9 mouse cellular contexts compared by ENCODE assay signal in the genomic region with DNA sequence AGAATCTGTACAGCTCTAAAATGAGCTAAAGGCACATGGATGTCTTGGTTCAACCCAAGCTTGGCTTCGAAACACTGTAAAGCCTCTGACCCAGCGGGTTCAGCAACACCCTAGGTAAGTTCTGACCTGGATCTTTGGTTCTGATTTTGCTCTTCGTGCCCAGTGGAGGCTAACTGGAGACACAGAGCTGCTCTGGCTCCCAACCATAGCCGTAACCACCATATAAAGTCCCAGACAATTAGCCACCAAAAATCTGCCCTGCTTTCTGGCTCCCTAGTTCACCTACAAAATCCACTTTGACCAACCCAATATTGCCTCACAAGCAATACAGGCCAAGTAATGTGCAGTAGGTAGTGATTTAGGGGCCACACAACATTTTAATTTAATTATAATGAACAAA. TPM values are rescaled to one million over a fixed set of nuclear protein-coding genes. Genes with fewer than 3 reads are reported as not detected.
DNase-seq lines count a peak whose midpoint lies in the region; ATAC-seq and TF ChIP-seq lines count a peak whose summit lies in the region.
"Had no signal": no experiment of that assay in that cellular context is flagged by ENCODE, and none has a peak within 500 bp of the region (broad histone marks: within the 10 kb centered on the region; RNA-seq: fewer than 3 reads in every experiment).

No protein-coding gene starts in this region.

- H3K27me3 ChIP-seq in kidney, postnatal 0 days (ENCODE audit: insufficient read depth, low read length) = peaks cover 38% of the 10 kb centered on the region
- H3K27me3 ChIP-seq in forebrain, embryonic 11.5 days (ENCODE audit: control insufficient read depth, insufficient read depth, low read length) = peaks cover 80% of the 10 kb centered on the region
- peaks cover 83% of the 10 kb centered on the region for H3K27me3 ChIP-seq in limb, embryonic 12.5 days
- peaks cover 84% of the 10 kb centered on the region for H3K27me3 ChIP-seq in neural tube, embryonic 15.5 days (replicated peaks)

- no peak for ATAC-seq in kidney, postnatal 0 days (replicated peaks; ENCODE audit: low FRiP score, low read depth)
- no peak for ATAC-seq in forebrain, embryonic 11.5 days (replicated peaks; ENCODE audit: low FRiP score)
- ATAC-seq in limb, embryonic 12.5 days (ENCODE audit: insufficient number of reproducible peaks, insufficient read depth, low FRiP score, low TSS enrichment, low read depth) = no peak
- no peak for ATAC-seq in neural tube, embryonic 15.5 days (ENCODE audit: low FRiP score)

- peak overlapping the region; percentile 75 for H3K4me3 ChIP-seq in kidney, postnatal 0 days (replicated peaks; ENCODE audit: low read depth, low read length)
- peak overlapping the region; percentile 66 for H3K4me3 ChIP-seq in forebrain, embryonic 11.5 days (ENCODE audit: low read depth, low read length)
- peak overlapping the region; percentile 73 for H3K4me3 ChIP-seq in limb, embryonic 12.5 days (replicated peaks)
- H3K4me3 ChIP-seq in neural tube, embryonic 15.5 days (replicated peaks) = 0 out of 2 replicates have a peak overlapping the region, but pooled peaks have one; percentile 46

- no peaks in the 10 kb centered on the region for H3K4me1 ChIP-seq in kidney, postnatal 0 days (replicated peaks; ENCODE audit: insufficient read depth, low read length)
- H3K4me1 ChIP-seq in forebrain, embryonic 11.5 days (replicated peaks; ENCODE audit: control insufficient read depth, insufficient read depth, low read length) = no peaks in the 10 kb centered on the region; the same call in 1 of the 2 replicates
- no peaks in the 10 kb centered on the region; the same call in 1 of the 2 replicates for H3K4me1 ChIP-seq in limb, embryonic 12.5 days (replicated peaks)
- H3K4me1 ChIP-seq in neural tube, embryonic 15.5 days = peaks cover 18% of the 10 kb centered on the region

- H3K27ac ChIP-seq in kidney, postnatal 0 days = peak overlapping the region; percentile 91
- H3K27ac ChIP-seq in forebrain, embryonic 11.5 days (ENCODE audit: low read depth, low read length) = no peak overlapping the region
- peak overlapping the region; percentile 97 for H3K27ac ChIP-seq in limb, embryonic 12.5 days
- H3K27ac ChIP-seq in neural tube, embryonic 15.5 days (replicated peaks) = no peak overlapping the region

- whole genome bisulfite sequencing in kidney, postnatal 0 days = 44% methylated on average over 4 of the region's 4 CpGs
- 51% methylated on average over 4 of the region's 4 CpGs for WGBS in forebrain, embryonic 11.5 days
- WGBS in limb, embryonic 12.5 days = 55% methylated on average over 4 of the region's 4 CpGs
- 44% methylated on average over 4 of the region's 4 CpGs for WGBS in neural tube, embryonic 15.5 days

- TF ChIP-seq CTCF in kidney, postnatal 0 days (IDR thresholded peaks at IDR 0.05; ENCODE audit: low read depth) = no peak

- no peaks in the 10 kb centered on the region for H3K9me3 ChIP-seq in kidney, postnatal 0 days (replicated peaks; ENCODE audit: low read length)
- H3K9me3 ChIP-seq in forebrain, embryonic 11.5 days (ENCODE audit: control insufficient read depth, low read length) = no peaks in the 10 kb centered on the region
- H3K9me3 ChIP-seq in limb, embryonic 12.5 days = 0 out of 2 replicates have a peak, but pooled peaks cover 4% of the 10 kb centered on the region
- H3K9me3 ChIP-seq in neural tube, embryonic 15.5 days (replicated peaks) = no peaks in the 10 kb centered on the region
- H3K9me3 ChIP-seq: megakaryocyte, embryonic 14.5 days had no signal

- DNase-seq in kidney, postnatal 0 days (ENCODE audit: low spot score) = no peak
- DNase-seq in kidney, adult 18-20 months = no peak
- DNase-seq in forebrain, embryonic 11.5 days (ENCODE audit: low spot score) = no peak
- no peak for DNase-seq in cerebellum, postnatal 4 days (ENCODE audit: low spot score in 2 of 2)
- no peak for DNase-seq in adrenal gland, postnatal 10 days
- DNase-seq: kidney, adult 11 months had no signal

- peak overlapping the region; percentile 69 for H3K4me2 ChIP-seq in kidney, postnatal 0 days (ENCODE audit: low read length)
- H3K4me2 ChIP-seq in forebrain, embryonic 11.5 days (ENCODE audit: low read depth, low read length, severe bottlenecking) = peak overlapping the region; percentile 41
- H3K4me2 ChIP-seq in limb, embryonic 12.5 days = peak overlapping the region; percentile 59
- peak overlapping the region; percentile 61 for H3K4me2 ChIP-seq in neural tube, embryonic 15.5 days

- H3K36me3 ChIP-seq in kidney, postnatal 0 days (ENCODE audit: insufficient read depth, low read length) = no peaks in the 10 kb centered on the region
- H3K36me3 ChIP-seq in forebrain, embryonic 11.5 days (ENCODE audit: control insufficient read depth, insufficient read depth, low read length) = no peaks in the 10 kb centered on the region
- H3K36me3 ChIP-seq in limb, embryonic 12.5 days = peaks cover 15% of the 10 kb centered on the region
- no peaks in the 10 kb centered on the region for H3K36me3 ChIP-seq in neural tube, embryonic 15.5 days

- peak overlapping the region; percentile 90; the same call in 1 of the 2 replicates for H3K9ac ChIP-seq in kidney, postnatal 0 days (ENCODE audit: low read depth, low read length)
- peak overlapping the region; percentile 90 for H3K9ac ChIP-seq in forebrain, embryonic 11.5 days (ENCODE audit: low read length)
- peak overlapping the region; percentile 98 for H3K9ac ChIP-seq in limb, embryonic 12.5 days (replicated peaks)
- H3K9ac ChIP-seq in neural tube, embryonic 15.5 days (replicated peaks) = no peak overlapping the region

RNA-seq across cellular contexts. Expression of gene Grb10, which starts 3.7 kb away (rescaled TPM):
- 142 and 158 TPM in 2 replicates for polyA plus RNA-seq in kidney, postnatal 0 days (2015; fragmentation: Nextera tagmentation; extraction: Ambion mirVana)
- 158 and 176 TPM in 2 replicates for polyA plus RNA-seq in forebrain, embryonic 11.5 days (2014; fragmentation: Nextera tagmentation; extraction: Ambion mirVana)
- 546 and 599 TPM in 2 replicates for polyA plus RNA-seq in limb, embryonic 12.5 days (2016; fragmentation: Nextera tagmentation; extraction: Ambion mirVana)
- polyA plus RNA-seq in neural tube, embryonic 15.5 days (2015; fragmentation: Nextera tagmentation; extraction: Ambion mirVana) = 84.1 and 120 TPM in 2 replicates
- total RNA-seq in adrenal gland, postnatal 10 days (2021) = 100 to 1,000 TPM; 185 to 186 TPM

Comparison
In these comparisons a context has a peak if more than half of its experiments do, and no peak if none do; other contexts are left out.
1. H3K27ac ChIP-seq: peak in kidney, postnatal 0 days (single experiment) and limb, embryonic 12.5 days (single experiment); none in forebrain, embryonic 11.5 days (single experiment) and neural tube, embryonic 15.5 days (single experiment).
2. Peak in every context shown above with its lines, with median percentiles within 50 percentile points of each other: H3K4me2 ChIP-seq and H3K4me3 ChIP-seq.